Mouse (Mus musculus) kidney, adult 18-20 months (tissue): ENCODE data around the gene Rbfox2.

Source experiments
- DNase-seq: peaks from one replicate; pipeline ENCODE4 v3.0.0; 2021

Rbfox2 gene

DNA sequence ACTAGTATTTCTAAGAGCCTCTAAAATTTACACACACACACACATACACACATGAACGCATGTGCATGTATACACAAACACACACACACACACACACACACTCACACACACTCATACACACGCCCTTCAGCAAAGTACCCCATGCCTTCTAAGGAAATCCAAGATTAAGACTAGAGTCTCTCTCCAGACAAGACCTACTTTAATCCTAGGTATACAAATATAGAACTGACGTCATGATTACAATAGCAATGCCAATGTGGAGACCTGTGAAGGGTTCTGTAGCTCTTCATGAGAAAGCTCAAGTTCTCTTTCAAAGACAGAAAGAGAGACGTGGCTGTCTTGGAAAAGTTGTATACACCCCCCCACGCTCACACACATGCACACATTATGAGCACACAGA lies 132.8 kb downstream of the Rbfox2 start:
- DNase-seq, result no peak

GRCm38 (mm10) chr15:77172414-77172813 lies 134.4 kb downstream of the Rbfox2 start:
- DNase-seq, result no peak

DNA sequence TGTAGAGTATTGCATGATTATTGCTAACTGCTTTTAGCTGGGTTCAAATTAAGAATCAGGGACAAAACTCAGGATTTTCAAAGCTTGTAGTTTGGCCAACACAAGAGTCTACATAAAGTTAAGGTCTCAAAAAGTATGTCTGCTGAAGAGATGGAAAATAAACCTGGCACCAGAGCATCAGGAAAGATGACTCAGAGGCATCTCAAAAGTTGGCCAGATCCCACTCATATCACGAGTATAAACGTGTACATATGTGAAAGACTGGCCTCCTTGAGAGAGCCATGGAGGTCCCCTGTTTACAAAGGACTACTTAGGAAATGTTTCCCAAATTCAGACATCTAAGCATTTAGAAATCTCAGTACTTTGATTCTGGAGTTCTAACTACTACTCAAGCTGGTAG lies 138.0 kb downstream of the Rbfox2 start:
- DNase-seq, result no peak

DNA sequence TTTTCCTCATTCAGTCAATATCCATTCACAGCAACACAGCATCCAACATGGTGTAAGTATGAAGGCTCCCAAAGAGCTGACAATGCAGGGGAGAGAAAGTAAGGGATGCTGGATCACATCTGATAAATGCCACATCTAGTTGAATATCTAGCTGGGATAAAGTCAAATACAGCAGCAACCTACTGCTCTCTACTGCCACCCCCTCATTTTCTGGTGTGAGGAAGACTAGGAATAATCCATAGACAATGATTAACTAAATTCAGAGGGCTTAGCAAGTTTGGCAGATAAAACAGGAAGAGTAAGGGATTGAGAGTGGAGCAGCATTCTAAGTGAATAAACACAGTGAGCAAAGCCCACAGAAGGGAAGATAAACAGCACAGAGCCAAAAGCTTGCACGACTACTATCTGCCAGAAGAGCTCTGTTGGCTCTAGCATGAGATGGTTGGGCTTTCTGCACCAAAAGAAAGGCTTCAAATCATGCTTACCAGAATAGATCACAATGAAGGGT lies 140.5 kb downstream of the Rbfox2 start:
- no peak for DNase-seq

GRCm38 (mm10) chr15:77163336-77163735 lies 143.5 kb downstream of the Rbfox2 start:
- DNase-seq, result no peak

DNA sequence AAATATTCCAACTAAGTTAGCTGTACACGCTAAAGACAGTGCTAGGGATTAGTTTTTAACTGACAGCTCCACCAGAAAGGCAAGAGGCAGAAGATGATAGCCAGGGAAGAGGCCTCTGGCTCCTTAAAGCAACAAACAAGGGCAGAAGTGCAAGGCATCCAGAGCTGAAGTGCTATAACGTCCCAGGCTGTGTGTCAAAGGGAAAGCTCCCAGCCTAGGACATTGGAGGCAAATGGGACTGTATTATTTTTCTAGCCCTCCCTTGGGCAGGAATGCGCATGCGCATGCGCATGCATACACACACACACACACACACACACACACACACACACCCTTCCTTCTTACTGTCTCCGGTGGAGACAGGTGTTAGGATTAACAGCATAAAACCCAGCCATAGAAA lies 143.9 kb downstream of the Rbfox2 start:
- DNase-seq, result no peak

GRCm38 (mm10) chr15:77161382-77161781 lies 145.4 kb downstream of the Rbfox2 start:
- no peak for DNase-seq

DNA sequence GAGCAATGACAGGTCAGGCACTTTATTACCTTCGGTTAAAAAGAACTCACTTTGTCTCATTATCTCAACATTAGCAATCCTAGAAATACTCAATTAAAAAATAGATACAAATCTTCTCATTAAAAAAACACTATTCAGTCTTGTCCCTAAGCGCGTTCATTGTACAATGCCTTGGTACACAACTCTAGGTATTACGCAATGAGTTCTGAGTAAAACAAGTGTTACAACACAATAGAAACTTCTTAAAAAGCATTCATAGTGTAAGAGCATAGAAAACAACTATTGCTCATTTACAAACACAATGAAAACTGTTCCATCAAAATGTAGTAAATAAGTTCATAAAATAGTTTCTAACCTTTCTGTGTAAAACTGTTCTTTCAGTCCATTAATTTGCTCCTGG lies 146.0 kb downstream of the Rbfox2 start:
- DNase-seq, result no peak

DNA sequence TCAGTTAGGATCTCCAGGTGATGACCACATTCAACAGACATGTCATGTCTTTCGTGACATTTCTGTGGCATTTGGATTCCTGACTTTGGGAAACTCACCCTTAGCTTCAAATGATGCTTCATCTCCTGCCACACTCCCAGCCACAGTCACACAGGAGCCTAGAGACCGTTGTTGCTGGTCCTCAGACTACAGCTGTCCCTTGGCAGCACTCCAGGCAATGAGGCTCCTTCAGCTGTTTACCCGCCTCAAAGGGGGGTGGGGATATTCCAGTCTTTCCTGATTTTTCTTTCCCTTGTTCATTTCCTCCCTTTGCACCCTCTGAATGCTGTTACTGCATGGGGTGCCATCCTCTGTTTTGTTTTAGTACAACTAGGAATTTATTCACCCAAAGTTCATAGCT lies 150.3 kb downstream of the Rbfox2 start:
- peak; percentile 25 for DNase-seq

- DNase-seq, result no peak
These were observed 152.5 kb downstream of the Rbfox2 start for GRCm38 (mm10) chr15:77154248-77154785.

GRCm38 (mm10) chr15:77153625-77154024 lies 153.2 kb downstream of the Rbfox2 start:
- DNase-seq, result peak; percentile 78

DNA sequence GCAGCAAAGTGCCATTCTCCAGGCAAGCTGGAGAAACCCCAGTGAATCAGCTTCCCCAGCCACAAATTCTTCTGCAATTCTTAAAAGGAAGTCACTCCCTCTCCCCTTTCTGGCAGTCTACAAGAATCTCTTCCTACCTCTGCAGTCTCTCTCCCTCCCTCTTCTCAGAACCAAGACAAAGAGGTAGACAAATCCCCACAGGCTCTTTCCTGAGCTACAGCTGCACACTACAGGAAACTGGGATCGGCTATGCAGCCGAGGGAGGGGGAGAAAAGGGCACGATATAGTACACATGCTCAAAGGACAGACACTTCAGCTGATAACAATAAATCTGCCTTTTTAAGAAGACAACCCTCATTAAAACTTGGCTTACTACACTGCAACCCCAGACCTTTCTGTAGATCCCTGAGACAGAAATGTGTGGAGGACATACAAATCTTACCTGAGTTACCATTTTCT lies 153.7 kb downstream of the Rbfox2 start:
- DNase-seq, result peak; percentile 26

DNA sequence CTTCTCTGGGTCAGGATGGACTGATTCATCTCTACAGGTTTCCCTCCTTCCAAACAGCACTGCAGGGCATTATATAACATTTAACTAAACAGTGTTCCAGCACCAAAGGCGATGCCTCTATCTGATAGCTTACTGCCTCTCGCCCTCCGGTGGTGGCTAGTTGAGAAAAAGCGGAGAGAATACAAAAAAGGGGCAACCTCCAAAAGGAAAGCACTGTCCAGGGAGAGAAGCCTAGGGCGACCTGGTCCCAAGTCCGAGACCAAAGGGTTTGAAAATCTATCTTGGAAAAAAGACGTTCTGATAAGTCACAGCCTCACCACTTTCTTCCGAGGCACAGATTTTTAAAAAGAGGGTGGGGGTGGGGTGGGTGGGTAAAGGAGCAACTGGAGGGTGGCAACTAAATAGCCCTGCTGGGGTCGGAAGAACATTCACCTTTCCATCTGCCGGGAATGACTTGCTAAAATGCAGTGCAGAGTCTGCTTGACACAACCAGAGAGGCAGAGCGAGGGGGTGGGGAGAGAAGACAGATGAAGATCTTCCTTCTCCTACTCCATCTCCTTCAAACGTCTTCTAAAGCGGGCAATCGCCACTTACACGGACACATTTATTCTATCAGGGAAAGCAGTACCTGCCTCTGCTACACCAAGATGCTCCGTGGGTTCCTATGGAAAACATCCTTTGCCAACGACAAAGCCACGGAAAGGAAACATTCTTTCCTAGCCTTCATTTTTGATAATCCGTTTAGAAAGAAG lies 154.3 kb downstream of the Rbfox2 start:
- DNase-seq, result peak; percentile 17

DNA sequence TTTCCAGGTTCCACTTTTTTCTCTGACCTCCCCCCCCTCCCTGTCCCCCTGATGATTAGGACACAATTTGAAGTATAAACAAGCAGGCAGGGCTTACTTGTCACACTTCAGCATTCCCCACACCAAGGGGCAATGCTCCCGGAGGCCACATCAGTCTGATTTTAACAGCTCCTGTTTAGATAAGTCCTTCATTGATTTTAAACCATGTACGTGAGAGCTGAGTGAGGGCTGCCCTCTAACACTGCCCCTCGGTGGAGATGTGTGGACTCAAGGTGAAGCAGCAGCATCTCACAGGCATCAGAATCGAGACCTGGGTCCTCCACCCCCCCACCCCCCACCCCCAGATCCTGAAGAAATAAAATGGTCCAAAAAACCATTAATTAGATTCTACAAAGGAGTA lies 155.0 kb downstream of the Rbfox2 start:
- no peak for DNase-seq

DNA sequence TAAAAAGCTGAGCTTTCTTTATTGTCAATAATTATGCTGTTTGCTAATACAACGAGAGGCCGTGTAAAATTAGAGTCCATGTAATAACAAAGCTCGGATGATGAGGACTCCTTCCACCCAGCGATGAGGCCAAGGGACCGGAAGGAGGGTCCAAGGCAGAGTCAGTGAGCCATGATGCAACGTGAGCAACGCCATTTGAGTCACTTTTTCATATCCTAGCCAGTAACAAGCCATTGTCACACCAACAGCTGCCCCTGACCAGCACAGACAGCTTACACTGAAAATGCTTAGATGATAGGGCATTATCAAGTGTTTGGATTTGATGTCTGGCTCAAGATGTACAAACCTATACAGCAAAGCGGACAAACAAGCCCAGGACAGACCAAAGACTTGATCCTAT lies 155.6 kb downstream of the Rbfox2 start:
- no peak for DNase-seq

DNA sequence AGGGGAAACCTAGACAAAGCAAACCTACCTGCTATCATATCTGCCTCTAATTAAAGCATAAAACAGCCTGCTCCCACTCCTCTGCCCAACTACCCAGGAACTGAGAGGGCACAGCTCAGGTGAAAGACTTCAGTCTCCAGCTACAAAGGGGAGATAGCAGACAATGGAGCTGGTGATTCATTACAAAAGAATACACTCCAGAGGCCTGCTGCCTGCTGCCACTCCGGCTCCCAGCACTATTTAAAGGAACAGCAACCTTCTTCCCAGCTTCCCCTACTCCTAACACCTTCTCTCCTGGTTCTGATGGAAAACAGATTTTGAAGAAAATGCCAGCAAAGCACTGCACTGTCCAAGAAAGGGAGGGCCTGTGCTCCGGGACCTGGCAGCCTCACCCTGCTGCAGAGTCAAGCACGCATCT lies 156.4 kb downstream of the Rbfox2 start:
- DNase-seq, result no peak

DNA sequence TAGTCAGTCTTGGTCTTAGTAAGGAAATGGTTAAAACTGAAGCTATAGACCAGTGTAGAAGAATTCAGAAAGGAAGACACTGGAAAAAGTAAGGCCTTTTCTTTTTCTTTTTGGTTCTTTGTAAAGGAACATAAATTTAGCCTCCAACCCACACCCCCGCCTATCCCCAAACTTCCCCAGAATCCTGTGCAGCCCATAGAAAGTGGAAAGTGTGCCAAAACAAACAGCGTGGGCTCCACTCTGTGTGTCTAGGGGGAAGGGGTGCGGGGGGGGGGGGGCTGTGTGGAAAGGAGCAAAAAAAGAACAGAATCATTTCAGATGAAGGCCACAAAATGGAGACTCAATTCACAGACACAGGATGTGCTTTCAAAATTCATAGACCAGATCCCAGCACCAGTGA lies 156.8 kb downstream of the Rbfox2 start:
- DNase-seq, result no peak

DNA sequence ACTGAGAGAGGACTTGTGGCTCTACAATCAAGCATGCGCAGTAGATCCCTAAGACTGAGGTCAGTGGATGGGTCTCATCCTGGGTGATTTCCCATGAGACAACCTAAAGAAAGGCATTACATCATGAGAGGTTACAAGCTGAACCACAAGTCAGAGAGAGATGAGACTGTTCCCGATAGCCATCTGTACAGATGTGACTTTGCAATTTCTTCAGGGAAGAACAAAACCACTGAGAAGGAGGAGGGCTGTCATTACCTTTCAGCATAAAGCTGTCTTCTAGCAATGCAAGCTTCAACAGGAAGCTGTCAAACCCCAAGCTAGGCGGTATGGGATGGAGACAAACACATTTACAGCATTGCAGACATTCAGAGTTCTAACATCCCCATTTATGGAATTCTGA lies 157.3 kb downstream of the Rbfox2 start:
- no peak for DNase-seq

DNA sequence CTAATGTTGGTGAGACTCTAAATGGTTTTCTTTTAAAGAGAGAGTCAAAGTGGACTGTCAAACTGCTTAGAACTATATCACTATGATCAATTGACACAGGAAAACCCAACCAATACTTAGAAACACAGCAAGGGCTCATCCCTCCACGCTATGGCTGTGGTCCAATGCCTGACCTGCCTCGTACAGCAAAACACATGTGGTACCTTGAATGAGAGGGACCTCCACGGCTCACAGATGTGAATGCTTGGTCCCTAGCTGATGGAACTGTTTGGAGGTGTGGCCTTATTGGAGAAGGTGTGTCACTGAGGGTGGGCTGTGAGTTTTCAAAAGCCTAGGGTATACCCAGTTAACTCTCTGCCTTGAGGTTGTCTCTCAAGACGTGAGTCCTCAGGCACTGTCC lies 159.9 kb downstream of the Rbfox2 start:
- no peak for DNase-seq

DNA sequence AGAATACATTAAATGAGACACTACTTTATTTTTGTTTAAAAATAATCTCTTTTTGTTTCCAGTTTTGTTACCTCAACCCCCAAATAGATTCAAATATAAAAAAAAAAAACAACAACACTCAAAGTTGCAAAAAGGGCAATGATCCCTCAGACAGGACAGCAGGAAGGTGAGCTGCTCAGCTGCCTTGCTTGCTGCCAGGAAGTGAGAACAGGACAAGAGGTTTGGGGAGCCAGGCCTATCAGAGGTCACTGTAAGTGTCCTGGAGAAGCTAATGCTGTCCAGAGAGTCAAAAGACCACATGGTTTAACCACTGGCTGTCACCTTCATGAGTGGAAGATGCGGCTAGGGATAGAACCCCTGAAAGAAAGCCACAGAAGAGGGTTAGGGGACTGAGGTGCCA lies 161.8 kb downstream of the Rbfox2 start:
- no peak for DNase-seq

- DNase-seq, result no peak
These were observed 164.0 kb downstream of the Rbfox2 start for GRCm38 (mm10) chr15:77142787-77143186.

- DNase-seq, result no peak
These were observed 164.5 kb downstream of the Rbfox2 start for GRCm38 (mm10) chr15:77142352-77142751.

- no peak for DNase-seq
These were observed 165.1 kb downstream of the Rbfox2 start for GRCm38 (mm10) chr15:77141711-77142110.

- DNase-seq, result no peak
These were observed 168.5 kb downstream of the Rbfox2 start for GRCm38 (mm10) chr15:77138282-77138681.

GRCm38 (mm10) chr15:77134483-77134882 lies 172.3 kb downstream of the Rbfox2 start:
- no peak for DNase-seq
